ENCODE assay signal across 20 mouse cellular contexts in genomic region chr10:54026738-54027427, GRCm38 (mm10). TPM values are rescaled to one million over a fixed set of nuclear protein-coding genes. Genes with fewer than 3 reads are reported as not detected.
A peak's percentile ranks its signal among the peaks of the same experiment; 100 is the strongest.
DNase-seq lines count a peak whose midpoint lies in the region; ATAC-seq and TF ChIP-seq lines count a peak whose summit lies in the region.
"Had no signal": no experiment of that assay in that cellular context is flagged by ENCODE, and none has a peak within 500 bp of the region (broad histone marks: within the 10 kb centered on the region; RNA-seq: fewer than 3 reads in every experiment).

No protein-coding gene starts in this region.

- H3K27ac ChIP-seq in heart, embryonic 13.5 days (replicated peaks), result peak overlapping the region; percentile 63
- H3K27ac ChIP-seq in CH12.LX (ENCODE audit: insufficient read depth, low read depth), result peak overlapping the region; percentile 98
- H3K27ac ChIP-seq in liver, embryonic 15.5 days (replicated peaks), result 0 out of 2 replicates have a peak overlapping the region, but pooled peaks have one; percentile 9
- H3K27ac ChIP-seq: embryonic facial prominence, embryonic 15.5 days; forebrain, embryonic 12.5 days; neural tube, embryonic 12.5 days; stomach, embryonic 15.5 days had no signal

- TF ChIP-seq EP300 in CH12.LX (IDR thresholded peaks at IDR 0.05; ENCODE audit: low read length), result peak; percentile 96

- H3K79me2 ChIP-seq in CH12.LX (replicated peaks; ENCODE audit: control insufficient read depth, extremely low read depth, insufficient read depth, poor library complexity, severe bottlenecking), result peaks cover 58% of the 10 kb centered on the region

- H3K4me1 ChIP-seq in heart, embryonic 13.5 days, result peaks cover 13% of the 10 kb centered on the region
- peaks cover 3 to 50% of the 10 kb centered on the region in 2 experiments; a peak in 3 of 4 replicates for H3K4me1 ChIP-seq in CH12.LX (ENCODE audit: control insufficient read depth in 1 of 2, insufficient read depth in 2 of 2)
- H3K4me1 ChIP-seq in liver, embryonic 15.5 days (replicated peaks), result peaks cover 34% of the 10 kb centered on the region
- H3K4me1 ChIP-seq: embryonic facial prominence, embryonic 15.5 days; forebrain, embryonic 12.5 days; neural tube, embryonic 12.5 days; stomach, embryonic 15.5 days had no signal

- no peak overlapping the region for H3K9ac ChIP-seq in heart, embryonic 13.5 days
- peak overlapping the region; percentile 71 for H3K9ac ChIP-seq in CH12.LX (ENCODE audit: insufficient read depth, low read depth)
- H3K9ac ChIP-seq in liver, embryonic 15.5 days, result no peak overlapping the region
- H3K9ac ChIP-seq: embryonic facial prominence, embryonic 15.5 days; forebrain, embryonic 12.5 days; neural tube, embryonic 12.5 days; stomach, embryonic 15.5 days had no signal

- no peak overlapping the region for H3K4me2 ChIP-seq in heart, embryonic 13.5 days
- H3K4me2 ChIP-seq in CH12.LX (ENCODE audit: insufficient read depth, low read depth, poor library complexity, severe bottlenecking), result peak overlapping the region; percentile 93
- H3K4me2 ChIP-seq in liver, embryonic 15.5 days, result no peak overlapping the region
- H3K4me2 ChIP-seq: embryonic facial prominence, embryonic 15.5 days; forebrain, embryonic 12.5 days; neural tube, embryonic 12.5 days; stomach, embryonic 15.5 days had no signal

- WGBS in heart, embryonic 13.5 days, result 74% methylated on average over 5 of the region's 5 CpGs
- 76% methylated on average over 5 of the region's 5 CpGs for WGBS in liver, embryonic 15.5 days (ENCODE audit: insufficient replicate concordance)

- intact Hi-C loops in heart, postnatal 25 days (cut with DNase I), result loop anchor here (2.0 kb wide), 1 partner anchor 18 kb away; no protein-coding TSS in a partner anchor

- dilution Hi-C loops in CH12.LX (cut with MboI; ENCODE audit: extremely low pct_ligation_motif_present, extremely low pct_unique_long_range_greater_than_20kb, low sequenced_read_pairs), result no loop called here

- H3K9me3 ChIP-seq in heart, embryonic 13.5 days, result no peaks in the 10 kb centered on the region
- peaks cover 7% of the 10 kb centered on the region for H3K9me3 ChIP-seq in CH12.LX (replicated peaks; ENCODE audit: low read length)
- H3K9me3 ChIP-seq in liver, embryonic 15.5 days (replicated peaks), result no peaks in the 10 kb centered on the region
- H3K9me3 ChIP-seq: embryonic facial prominence, embryonic 15.5 days; forebrain, embryonic 12.5 days; neural tube, embryonic 12.5 days; stomach, embryonic 15.5 days had no signal

- H3K36me3 ChIP-seq in heart, embryonic 13.5 days, result peaks cover 19% of the 10 kb centered on the region
- peaks cover 47 to 69% of the 10 kb centered on the region in 2 experiments for H3K36me3 ChIP-seq in CH12.LX (replicated peaks in 1 of 2; ENCODE audit: control insufficient read depth in 1 of 2, insufficient read depth in 1 of 2, low read length in 1 of 2)
- H3K36me3 ChIP-seq in liver, embryonic 15.5 days (replicated peaks), result peaks cover 48% of the 10 kb centered on the region
- H3K36me3 ChIP-seq: embryonic facial prominence, embryonic 15.5 days; forebrain, embryonic 12.5 days; neural tube, embryonic 12.5 days had no signal

- no peak overlapping the region for H3K4me3 ChIP-seq in heart, embryonic 13.5 days
- H3K4me3 ChIP-seq in CH12.LX (replicated peaks in 1 of 3; ENCODE audit: low read depth in 2 of 3, low read length in 2 of 3, poor library complexity in 1 of 3), result no peak overlapping the region
- H3K4me3 ChIP-seq in liver, embryonic 15.5 days (replicated peaks), result no peak overlapping the region
- H3K4me3 ChIP-seq: embryonic facial prominence, embryonic 15.5 days; forebrain, embryonic 12.5 days; neural tube, embryonic 12.5 days; stomach, embryonic 15.5 days had no signal

- no peak for DNase-seq in heart, postnatal 25 days (ENCODE audit: low spot score)
- DNase-seq in 3T3-L1 (ENCODE audit: low read depth, low spot score) (peak; percentile 59), CH12.LX (ENCODE audit: extremely low read depth) (peak; percentile 90)
- no peak for DNase-seq in testis, postnatal 14 days (ENCODE audit: low spot score)
- no peak for DNase-seq in kidney, adult 9 months
- DNase-seq: adrenal gland, adult 2 months; cerebellum, postnatal 14 days; embryo, embryonic 11 days; kidney, adult 2 months; kidney, postnatal 36 days; lung, postnatal 14 days; right cerebral cortex, postnatal 14 days; thymus, postnatal 36 days had no signal

- no peak for TF ChIP-seq POLR2A in CH12.LX (IDR thresholded peaks at IDR 0.05; ENCODE audit: low read depth, low read length)

- no peaks in the 10 kb centered on the region for H3K27me3 ChIP-seq in heart, embryonic 13.5 days (replicated peaks)
- no peaks in the 10 kb centered on the region for H3K27me3 ChIP-seq in CH12.LX (replicated peaks)
- H3K27me3 ChIP-seq in liver, embryonic 15.5 days, result no peaks in the 10 kb centered on the region
- H3K27me3 ChIP-seq: embryonic facial prominence, embryonic 15.5 days; forebrain, embryonic 12.5 days; neural tube, embryonic 12.5 days; stomach, embryonic 15.5 days had no signal

- in situ Hi-C loops in CH12.LX (cut with MboI; ENCODE audit: low pct_ligation_motif_present, low pct_unique_long_range_greater_than_20kb, low sequenced_read_pairs), result no loop called here

- no peak for ATAC-seq in heart, embryonic 13.5 days (ENCODE audit: extremely low read depth, insufficient number of reproducible peaks, low FRiP score, low TSS enrichment)
- ATAC-seq in liver, embryonic 15.5 days (ENCODE audit: insufficient read depth), result no peak
- ATAC-seq: hindbrain, embryonic 16.5 days had no signal

- no peak for TF ChIP-seq CTCF in CH12.LX (conservative IDR thresholded peaks at IDR 0.05 in 1 of 2, IDR thresholded peaks at IDR 0.05 in 1 of 2; ENCODE audit: low read depth in 2 of 2, low read length in 2 of 2)

- TF ChIP-seq RAD21 in CH12.LX (IDR thresholded peaks at IDR 0.05; ENCODE audit: low read depth, low read length), result no peak; the same call in 1 of the 2 replicates

TF ChIP-seq in CH12.LX, 34 proteins besides CTCF, POLR2A, EP300 and RAD21 (continues in another document):
- no peak for TF ChIP-seq E2F4 (IDR thresholded peaks at IDR 0.05; ENCODE audit: insufficient replicate concordance, low read depth, low read length)
- TF ChIP-seq RCOR1 (conservative IDR thresholded peaks at IDR 0.05; ENCODE audit: low read depth, low read length), result no peak; the same call in 1 of the 2 replicates
- peak; percentile 51; the same call in 1 of the 2 replicates for TF ChIP-seq CHD1 (IDR thresholded peaks at IDR 0.05; ENCODE audit: low read depth, low read length)
- TF ChIP-seq HCFC1 (IDR thresholded peaks at IDR 0.05; ENCODE audit: low read depth, low read length), result no peak
- TF ChIP-seq USF2 (conservative IDR thresholded peaks at IDR 0.05; ENCODE audit: low read depth, low read length), result no peak
- 0 out of 2 replicates have a peak, but pooled peaks have one; percentile 40 for TF ChIP-seq CHD2 (IDR thresholded peaks at IDR 0.05; ENCODE audit: low read length)
- peak; percentile 95 for TF ChIP-seq ETS1 (conservative IDR thresholded peaks at IDR 0.05; ENCODE audit: low read depth, low read length)
- TF ChIP-seq ZKSCAN1 (IDR thresholded peaks at IDR 0.05; ENCODE audit: borderline replicate concordance, low read depth, low read length), result no peak
- TF ChIP-seq MYC (IDR thresholded peaks at IDR 0.05; ENCODE audit: low read depth, low read length), result peak; percentile 76; the same call in 1 of the 2 replicates
- TF ChIP-seq ZC3H11A (IDR thresholded peaks at IDR 0.05; ENCODE audit: low read depth, low read length), result no peak
- TF ChIP-seq NRF1 (IDR thresholded peaks at IDR 0.05; ENCODE audit: low read depth, low read length), result no peak
- TF ChIP-seq MAZ (IDR thresholded peaks at IDR 0.05; ENCODE audit: low read depth, low read length), result no peak
- no peak for TF ChIP-seq ZNF384 (IDR thresholded peaks at IDR 0.05; ENCODE audit: low read depth, low read length)
- TF ChIP-seq ZMIZ1 (IDR thresholded peaks at IDR 0.05; ENCODE audit: low read depth, low read length), result peak; percentile 39; the same call in 1 of the 2 replicates
- no peak for TF ChIP-seq ELF1 (IDR thresholded peaks at IDR 0.05; ENCODE audit: low read depth, low read length)
- no peak for TF ChIP-seq SMC3 (IDR thresholded peaks at IDR 0.05; ENCODE audit: low read depth, low read length)
- no peak for TF ChIP-seq UBTF (IDR thresholded peaks at IDR 0.05; ENCODE audit: low read depth, low read length)
- no peak for TF ChIP-seq USF1 (IDR thresholded peaks at IDR 0.05; ENCODE audit: low read depth, low read length)
- TF ChIP-seq JUN (IDR thresholded peaks at IDR 0.05; ENCODE audit: insufficient read depth, low read depth, low read length), result peak; percentile 97
- TF ChIP-seq IRF4 (IDR thresholded peaks at IDR 0.05; ENCODE audit: low read depth, low read length), result peak; percentile 98
- no peak for TF ChIP-seq MAX (IDR thresholded peaks at IDR 0.05; ENCODE audit: low read length)
- no peak for TF ChIP-seq KAT2A (IDR thresholded peaks at IDR 0.05; ENCODE audit: insufficient replicate concordance, low read length)
- TF ChIP-seq SIN3A (IDR thresholded peaks at IDR 0.05; ENCODE audit: low read length), result peak; percentile 49; the same call in 1 of the 2 replicates
- 0 out of 2 replicates have a peak, but pooled peaks have one; percentile 47 for TF ChIP-seq TBP (conservative IDR thresholded peaks at IDR 0.05; ENCODE audit: low read depth, low read length)
- TF ChIP-seq MAFK (IDR thresholded peaks at IDR 0.05; ENCODE audit: insufficient replicate concordance, low read length), result peak; percentile 82
- TF ChIP-seq BHLHE40 (IDR thresholded peaks at IDR 0.05; ENCODE audit: low read depth, low read length), result peak; percentile 83
- no peak for TF ChIP-seq PAX5 (IDR thresholded peaks at IDR 0.05; ENCODE audit: low read length)
- peak; percentile 70; the same call in 1 of the 2 replicates for TF ChIP-seq TCF12 (IDR thresholded peaks at IDR 0.05; ENCODE audit: low read depth, low read length)
- no peak for TF ChIP-seq NELFE (IDR thresholded peaks at IDR 0.05; ENCODE audit: low read depth, low read length)
- TF ChIP-seq MEF2A (IDR thresholded peaks at IDR 0.05; ENCODE audit: borderline replicate concordance, low read depth, low read length), result peak; percentile 98
- no peak for TF ChIP-seq GABPA (IDR thresholded peaks at IDR 0.05; ENCODE audit: insufficient replicate concordance, low read depth, low read length)
- peak; percentile 23; the same call in 1 of the 2 replicates for TF ChIP-seq MXI1 (IDR thresholded peaks at IDR 0.05; ENCODE audit: low read depth, low read length)

RNA-seq across cellular contexts. Expression of gene Man1a, which starts 49.5 kb away (rescaled TPM):
- 4.2 and 4.3 TPM in 2 replicates for polyA plus RNA-seq in heart, embryonic 13.5 days (2015; fragmentation: Nextera tagmentation; extraction: Ambion mirVana)
- total RNA-seq in heart, postnatal 25 days (2021), result 10 to 100 TPM; 35.0 to 36.2 TPM
- total RNA-seq in CH12.LX (2012; rRNA removed) (187 and 191 TPM in 2 replicates), CH12.LX (2014; rRNA removed) (211 and 215 TPM in 2 replicates)
- 104 and 112 TPM in 2 replicates for polyA plus RNA-seq in CH12.LX (2012; ENCODE audit: insufficient read length, low read depth)
- polyA plus RNA-seq in liver, embryonic 15.5 days (2015; fragmentation: Nextera tagmentation; extraction: Ambion mirVana), result 12.0 and 14.4 TPM in 2 replicates

Comparison
In these comparisons a context has a peak if more than half of its experiments do, and no peak if none do; other contexts are left out.
1. H3K27ac ChIP-seq: peak in every context shown above with its lines; median percentile 98 in CH12.LX; 63 in heart, embryonic 13.5 days; 9 in liver, embryonic 15.5 days.
2. DNase-seq: peak in 3T3-L1 (single experiment) and CH12.LX (single experiment); none in heart, postnatal 25 days (single experiment), testis, postnatal 14 days (single experiment) and kidney, adult 9 months (single experiment).